Mouse (Mus musculus) urinary bladder, postnatal 25 days (tissue): Measurements from ENCODE around the gene Dnajc6.

ENCODE experiments used
- DNase-seq: peaks from one replicate; pipeline ENCODE4 v3.0.0; 2022; ENCODE audit warnings: low spot score

The Dnajc6 gene

GRCm38 (mm10) chr4:101689645-101690044 lies 193.2 kb downstream of the Dnajc6 start:
- DNase-seq, result no peak
